Mouse (Mus musculus): ENCODE results near the gene Gm12258. TPM values are rescaled to one million over a fixed set of nuclear protein-coding genes. Genes with fewer than 3 reads are reported as not detected.

Gm12258 gene
- polyA plus RNA-seq, 1 experiment from 2014 or later, result 28.5 TPM

- H3K9ac ChIP-seq (replicated peaks; ENCODE audit: low read depth, low read length), result no peak overlapping the region
- H3K4me3 ChIP-seq (ENCODE audit: low read depth, low read length), result no peak overlapping the region
- ATAC-seq (ENCODE audit: low read depth), result no peak
- no peaks in the 10 kb centered on the region for H3K9me3 ChIP-seq (ENCODE audit: control insufficient read depth, low read length)
- no peak overlapping the region for H3K4me2 ChIP-seq (ENCODE audit: low read depth, low read length)
- no peak overlapping the region for H3K27ac ChIP-seq (ENCODE audit: low read depth, low read length)
- whole genome bisulfite sequencing, result 86% methylated on average over 8 of the region's 8 CpGs
- H3K4me1 ChIP-seq (ENCODE audit: control insufficient read depth, insufficient read depth, low read length), result no peaks in the 10 kb centered on the region
- peaks cover 40% of the 10 kb centered on the region for H3K36me3 ChIP-seq (ENCODE audit: control insufficient read depth, insufficient read depth, low read length)
- H3K27me3 ChIP-seq (ENCODE audit: control insufficient read depth, insufficient read depth, low read length), result no peaks in the 10 kb centered on the region
Observed at GRCm38 (mm10) chr11:58883756-58884155, 36.8 kb downstream of the Gm12258 start.

GRCm38 (mm10) chr11:58890511-58890910 is 43.6 kb downstream of the Gm12258 start:
- Histone ChIP-seq H3K4me1 (ENCODE audit: control insufficient read depth, insufficient read depth, low read length) (no peaks in the 10 kb centered on the region), H3K9me3 (ENCODE audit: control insufficient read depth, low read length) (no peaks in the 10 kb centered on the region), H3K27me3 (ENCODE audit: control insufficient read depth, insufficient read depth, low read length) (no peaks in the 10 kb centered on the region), H3K9ac (replicated peaks; ENCODE audit: low read depth, low read length) (no peak overlapping the region), H3K36me3 (ENCODE audit: control insufficient read depth, insufficient read depth, low read length) (peaks cover 34% of the 10 kb centered on the region), H3K27ac (ENCODE audit: low read depth, low read length) (no peak overlapping the region), H3K4me3 (ENCODE audit: low read depth, low read length) (no peak overlapping the region), H3K4me2 (ENCODE audit: low read depth, low read length) (no peak overlapping the region)
- ATAC-seq (ENCODE audit: low read depth), result no peak
- 95% methylated on average over 10 of the region's 10 CpGs for WGBS

GRCm38 (mm10) chr11:58894456-58894855 is 47.5 kb downstream of the Gm12258 start:
- no peaks in the 10 kb centered on the region for H3K4me1 ChIP-seq (ENCODE audit: control insufficient read depth, insufficient read depth, low read length)
- H3K4me2 ChIP-seq (ENCODE audit: low read depth, low read length), result no peak overlapping the region
- H3K27ac ChIP-seq (ENCODE audit: low read depth, low read length), result no peak overlapping the region
- 74% methylated on average over 6 of the region's 6 CpGs for WGBS
- ATAC-seq (ENCODE audit: low read depth), result no peak
- H3K27me3 ChIP-seq (ENCODE audit: control insufficient read depth, insufficient read depth, low read length), result no peaks in the 10 kb centered on the region
- no peaks in the 10 kb centered on the region for H3K9me3 ChIP-seq (ENCODE audit: control insufficient read depth, low read length)
- H3K4me3 ChIP-seq (ENCODE audit: low read depth, low read length), result no peak overlapping the region
- peaks cover 34% of the 10 kb centered on the region for H3K36me3 ChIP-seq (ENCODE audit: control insufficient read depth, insufficient read depth, low read length)
- no peak overlapping the region for H3K9ac ChIP-seq (replicated peaks; ENCODE audit: low read depth, low read length)

GRCm38 (mm10) chr11:58897485-58897884 is 50.5 kb downstream of the Gm12258 start:
- peaks cover 24% of the 10 kb centered on the region for H3K36me3 ChIP-seq (ENCODE audit: control insufficient read depth, insufficient read depth, low read length)

GRCm38 (mm10) chr11:58901080-58901479 is 54.1 kb downstream of the Gm12258 start:
- Histone ChIP-seq H3K36me3 (ENCODE audit: control insufficient read depth, insufficient read depth, low read length) (peaks cover 12% of the 10 kb centered on the region), H3K4me3 (ENCODE audit: low read depth, low read length) (no peak overlapping the region), H3K27ac (ENCODE audit: low read depth, low read length) (no peak overlapping the region), H3K9me3 (ENCODE audit: control insufficient read depth, low read length) (no peaks in the 10 kb centered on the region), H3K9ac (replicated peaks; ENCODE audit: low read depth, low read length) (no peak overlapping the region), H3K4me1 (ENCODE audit: control insufficient read depth, insufficient read depth, low read length) (peaks cover 6% of the 10 kb centered on the region; the same call in 1 of the 2 replicates), H3K4me2 (ENCODE audit: low read depth, low read length) (no peak overlapping the region), H3K27me3 (ENCODE audit: control insufficient read depth, insufficient read depth, low read length) (no peaks in the 10 kb centered on the region)
- no peak for ATAC-seq (ENCODE audit: low read depth)

More at GRCm38 (mm10) chr11:58897485-58897884, 50.5 kb downstream of the Gm12258 start:
- Histone ChIP-seq H3K4me2 (ENCODE audit: low read depth, low read length) (no peak overlapping the region), H3K27me3 (ENCODE audit: control insufficient read depth, insufficient read depth, low read length) (no peaks in the 10 kb centered on the region), H3K9me3 (ENCODE audit: control insufficient read depth, low read length) (no peaks in the 10 kb centered on the region), H3K4me1 (ENCODE audit: control insufficient read depth, insufficient read depth, low read length) (no peaks in the 10 kb centered on the region), H3K9ac (replicated peaks; ENCODE audit: low read depth, low read length) (no peak overlapping the region), H3K4me3 (ENCODE audit: low read depth, low read length) (no peak overlapping the region), H3K27ac (ENCODE audit: low read depth, low read length) (no peak overlapping the region)
- 82% methylated on average over 6 of the region's 6 CpGs for WGBS
- no peak for ATAC-seq (ENCODE audit: low read depth)

- no peaks in the 10 kb centered on the region for H3K27me3 ChIP-seq (ENCODE audit: control insufficient read depth, insufficient read depth, low read length)
- WGBS, result under 1% methylated on average over 40 of the region's 40 CpGs
- peaks cover 6% of the 10 kb centered on the region; the same call in 1 of the 2 replicates for H3K4me1 ChIP-seq (ENCODE audit: control insufficient read depth, insufficient read depth, low read length)
- peaks cover 9% of the 10 kb centered on the region for H3K36me3 ChIP-seq (ENCODE audit: control insufficient read depth, insufficient read depth, low read length)
- H3K27ac ChIP-seq (ENCODE audit: low read depth, low read length), result peak within 1 kb of the TSS; percentile 85
- H3K9me3 ChIP-seq (ENCODE audit: control insufficient read depth, low read length), result no peaks in the 10 kb centered on the region
- H3K4me3 ChIP-seq (ENCODE audit: low read depth, low read length), result peak within 1 kb of the TSS; percentile 77
- H3K9ac ChIP-seq (replicated peaks; ENCODE audit: low read depth, low read length), result peak within 1 kb of the TSS; percentile 83
- H3K4me2 ChIP-seq (ENCODE audit: low read depth, low read length), result peak within 1 kb of the TSS; percentile 89
- ATAC-seq (ENCODE audit: low read depth), result peak; percentile 99
Observed at GRCm38 (mm10) chr11:58903511-58904409, 56.8 kb downstream of the Gm12258 start, which contains the start of gene Zfp39. Gene Zfp39, minus strand, starts transcription at chr11:58904225.

GRCm38 (mm10) chr11:58904410-58904718 is 57.4 kb downstream of the Gm12258 start:
- peak overlapping the region; percentile 89 for H3K4me2 ChIP-seq (ENCODE audit: low read depth, low read length)
- peaks cover 9% of the 10 kb centered on the region for H3K36me3 ChIP-seq (ENCODE audit: control insufficient read depth, insufficient read depth, low read length)
- no peak for ATAC-seq (ENCODE audit: low read depth)
- H3K27me3 ChIP-seq (ENCODE audit: control insufficient read depth, insufficient read depth, low read length), result no peaks in the 10 kb centered on the region
- H3K4me1 ChIP-seq (ENCODE audit: control insufficient read depth, insufficient read depth, low read length), result peaks cover 6% of the 10 kb centered on the region; the same call in 1 of the 2 replicates
- H3K27ac ChIP-seq (ENCODE audit: low read depth, low read length), result no peak overlapping the region
- peak overlapping the region; percentile 77 for H3K4me3 ChIP-seq (ENCODE audit: low read depth, low read length)
- no peak overlapping the region; the same call in 1 of the 2 replicates for H3K9ac ChIP-seq (replicated peaks; ENCODE audit: low read depth, low read length)
- 4% methylated on average over 8 of the region's 8 CpGs for WGBS
- no peaks in the 10 kb centered on the region for H3K9me3 ChIP-seq (ENCODE audit: control insufficient read depth, low read length)

- H3K4me3 ChIP-seq (ENCODE audit: low read depth, low read length), result no peak overlapping the region
- ATAC-seq (ENCODE audit: low read depth), result no peak
Observed at GRCm38 (mm10) chr11:58904838-58905237, 57.9 kb downstream of the Gm12258 start.

More at GRCm38 (mm10) chr11:58904838-58905237, 57.9 kb downstream of the Gm12258 start:
- Histone ChIP-seq H3K4me2 (ENCODE audit: low read depth, low read length) (no peak overlapping the region; the same call in 1 of the 2 replicates), H3K27me3 (ENCODE audit: control insufficient read depth, insufficient read depth, low read length) (no peaks in the 10 kb centered on the region), H3K4me1 (ENCODE audit: control insufficient read depth, insufficient read depth, low read length) (peaks cover 6% of the 10 kb centered on the region; the same call in 1 of the 2 replicates), H3K27ac (ENCODE audit: low read depth, low read length) (no peak overlapping the region), H3K9me3 (ENCODE audit: control insufficient read depth, low read length) (no peaks in the 10 kb centered on the region), H3K36me3 (ENCODE audit: control insufficient read depth, insufficient read depth, low read length) (peaks cover 9% of the 10 kb centered on the region), H3K9ac (replicated peaks; ENCODE audit: low read depth, low read length) (no peak overlapping the region)
- 50% methylated on average over 6 of the region's 6 CpGs for WGBS

All from neural tube, embryonic 14.5 days (tissue).